Mouse (Mus musculus) brain, embryonic 18.5 days (tissue): ENCODE data around the gene Cox5b.
"Not testable (repeated sequence)": the region's sequence is repeated elsewhere in the genome, so short reads cannot be mapped to it uniquely, and the experiment has no call there.

ENCODE experiments used
- DNase-seq: peaks from one replicate; pipeline ENCODE4 v3.0.0-alpha.2; 2012; ENCODE audit warnings: low read depth, low spot score

The Cox5b gene

DNA sequence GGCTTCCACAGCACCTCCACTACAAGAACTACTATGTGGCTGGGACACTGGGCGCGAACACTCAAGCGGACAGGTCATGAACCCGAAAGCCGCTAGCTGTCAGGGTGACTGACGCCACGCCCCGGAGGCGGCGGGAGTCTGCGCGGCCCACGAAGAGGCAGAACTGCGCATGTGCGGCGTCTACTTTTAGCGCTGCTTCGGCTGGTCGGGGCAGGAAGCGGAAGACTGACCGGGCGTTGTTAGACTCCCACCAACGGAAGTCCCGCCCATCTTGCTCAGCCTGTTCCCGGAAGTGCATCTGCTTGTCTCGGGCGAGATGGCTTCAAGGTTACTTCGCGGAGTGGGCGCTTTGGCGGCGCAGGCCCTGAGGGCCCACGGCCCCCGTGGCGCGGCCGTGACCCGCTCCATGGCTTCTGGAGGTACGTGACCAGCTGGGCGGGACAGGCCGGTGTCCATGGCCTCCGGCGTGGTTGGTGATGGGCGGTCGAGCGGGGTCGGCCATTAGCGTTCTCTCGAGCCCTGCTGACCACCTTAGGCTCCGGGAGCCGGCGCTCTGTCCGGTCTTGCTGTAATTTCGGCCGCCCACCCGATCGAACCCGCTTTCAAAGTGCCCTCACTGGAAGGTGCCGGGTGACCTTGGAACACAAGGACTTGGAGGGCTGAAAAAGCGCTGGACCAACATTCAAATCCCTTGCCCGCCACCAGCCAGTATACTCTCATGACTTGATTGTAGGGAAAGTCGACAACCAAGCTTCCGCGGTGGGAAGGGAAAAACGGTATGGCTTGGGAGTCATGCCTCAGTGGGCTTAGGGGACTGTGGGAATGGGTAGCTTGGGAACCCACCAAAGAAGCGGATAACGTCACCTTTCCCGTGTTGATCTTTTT lies at the start of gene Cox5b:
TSS of gene Cox5b (plus strand) at position 179 of the 885 bp plus-strand sequence.
- peak; percentile 94 for DNase-seq

DNA sequence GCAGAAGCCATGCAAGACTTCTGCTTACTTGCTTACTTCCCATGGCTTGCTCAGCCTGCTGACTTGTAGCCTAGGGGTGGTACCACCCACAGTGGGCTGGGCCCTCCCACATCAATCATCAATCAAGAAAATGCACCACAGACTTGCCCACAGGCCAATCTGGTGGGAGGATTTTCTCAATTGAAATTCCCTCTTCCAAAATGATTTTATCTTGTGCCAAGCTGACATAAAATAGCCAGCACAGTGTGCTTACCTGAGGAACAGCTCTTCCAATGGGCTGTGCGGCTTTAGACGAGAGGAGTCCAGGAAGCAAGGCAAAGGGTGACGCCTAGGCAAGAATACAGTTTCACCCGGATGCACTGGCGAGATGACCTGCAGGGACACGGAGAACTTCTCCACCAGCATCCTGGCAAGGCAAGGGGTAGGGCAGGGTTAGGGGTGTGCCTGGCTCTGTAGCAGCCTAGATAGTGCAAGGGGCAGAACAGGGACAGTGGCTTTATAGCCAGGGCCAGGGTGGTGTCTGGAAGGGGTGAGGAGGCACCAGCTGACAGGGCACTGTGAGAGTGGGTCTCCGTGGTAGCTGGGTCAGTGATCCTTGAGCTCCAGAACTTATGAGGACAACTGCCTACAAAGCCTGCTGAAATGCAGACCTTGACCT lies 47.2 kb upstream of the Cox5b start:
- no peak for DNase-seq

DNA sequence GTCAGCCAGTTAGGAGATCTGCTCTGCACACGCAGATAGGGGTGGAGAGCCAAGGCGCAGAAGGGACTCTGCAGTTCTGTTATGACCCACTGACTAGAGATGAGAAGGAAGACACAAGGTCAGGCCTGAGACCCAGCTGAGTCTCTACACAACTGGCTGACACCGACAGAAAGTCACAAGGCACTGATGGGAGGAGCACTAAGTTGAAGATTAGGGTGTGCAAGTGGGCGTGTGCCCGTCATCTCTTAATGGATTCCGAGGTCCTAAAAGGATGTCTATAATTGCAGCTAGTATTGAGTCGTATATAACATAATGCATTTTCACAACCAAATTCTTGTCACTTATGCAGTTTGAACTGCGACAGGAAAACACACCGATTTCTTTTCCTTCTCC lies 46.6 kb upstream of the Cox5b start:
- DNase-seq: no peak

DNA sequence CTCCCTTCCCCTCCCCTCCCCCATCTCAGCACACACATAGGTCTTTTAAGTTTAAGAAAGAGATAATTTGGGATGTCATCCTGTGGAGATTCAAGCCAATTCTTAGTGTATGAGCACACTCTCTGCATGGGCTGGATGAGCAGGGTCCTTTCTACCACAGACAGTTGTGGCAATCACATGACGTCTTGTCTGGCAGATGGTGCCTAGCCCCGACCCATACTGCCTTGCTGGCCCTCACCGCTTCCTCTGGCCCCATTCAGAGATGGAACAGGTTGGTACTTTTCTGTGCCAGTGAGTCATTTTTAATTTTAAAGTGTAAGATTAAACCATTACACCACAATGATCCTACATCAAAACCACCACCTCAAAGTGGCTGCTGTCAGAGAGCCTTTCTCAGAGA lies 45.0 kb upstream of the Cox5b start:
- DNase-seq: no peak

DNA sequence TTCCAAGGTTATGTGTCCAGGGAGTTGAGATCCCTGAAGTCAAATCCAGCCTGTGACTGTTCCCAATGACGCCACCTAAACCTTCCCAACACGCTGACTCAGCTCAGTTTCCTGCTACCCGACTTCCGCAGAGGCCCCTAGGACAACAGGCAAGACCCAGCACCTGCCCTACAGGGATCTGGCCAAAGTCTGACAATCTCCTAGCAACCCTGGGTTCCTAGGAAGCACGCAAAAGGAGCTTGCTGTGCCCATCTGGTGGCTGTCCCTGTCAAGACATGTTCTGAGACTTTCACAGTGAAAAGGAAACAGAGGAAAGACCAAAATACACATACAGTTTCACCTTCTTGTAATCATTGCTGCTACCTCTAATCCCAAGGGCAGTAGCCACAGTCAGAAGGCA lies 43.6 kb upstream of the Cox5b start:
- no peak for DNase-seq

DNA sequence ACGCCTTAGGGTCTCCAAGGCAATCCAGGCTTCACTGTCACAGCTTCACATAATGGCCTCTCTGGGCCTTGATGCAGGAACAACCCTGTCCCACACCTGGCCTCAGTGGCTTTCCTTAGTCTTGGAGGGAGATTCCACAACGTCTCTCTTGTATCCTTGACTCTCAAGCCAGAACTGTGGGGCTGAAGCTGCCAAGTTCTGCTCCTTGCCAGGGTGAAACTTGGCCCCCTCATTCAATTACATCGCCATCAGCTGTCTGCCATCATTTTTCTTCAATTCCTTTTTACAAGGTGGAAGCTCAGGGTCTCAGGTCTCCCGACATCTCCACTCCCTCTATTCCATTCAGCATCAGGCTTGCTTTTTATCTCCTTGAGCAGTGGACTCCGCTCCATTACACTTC lies 36.2 kb upstream of the Cox5b start:
- DNase-seq: no peak

DNA sequence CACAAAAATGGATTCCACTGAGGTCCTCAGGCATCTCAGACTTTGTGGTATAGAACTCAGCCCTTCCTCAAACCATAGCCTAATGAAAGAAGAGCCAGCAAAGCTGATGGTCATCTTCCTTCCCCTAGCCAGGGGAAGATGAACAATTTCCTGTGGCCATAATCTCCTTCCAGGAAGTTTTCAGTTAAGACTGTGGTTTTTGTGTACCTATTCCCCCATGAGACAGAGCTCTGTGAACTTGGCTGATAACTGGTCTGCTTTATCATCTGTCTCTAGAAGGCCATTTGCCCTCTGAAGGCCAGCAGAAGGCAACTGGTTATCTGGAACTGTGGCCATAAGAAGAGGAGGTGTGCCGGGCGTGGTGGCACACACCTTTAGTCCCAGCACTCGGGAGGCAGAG lies 35.0 kb upstream of the Cox5b start:
- DNase-seq: no peak

DNA sequence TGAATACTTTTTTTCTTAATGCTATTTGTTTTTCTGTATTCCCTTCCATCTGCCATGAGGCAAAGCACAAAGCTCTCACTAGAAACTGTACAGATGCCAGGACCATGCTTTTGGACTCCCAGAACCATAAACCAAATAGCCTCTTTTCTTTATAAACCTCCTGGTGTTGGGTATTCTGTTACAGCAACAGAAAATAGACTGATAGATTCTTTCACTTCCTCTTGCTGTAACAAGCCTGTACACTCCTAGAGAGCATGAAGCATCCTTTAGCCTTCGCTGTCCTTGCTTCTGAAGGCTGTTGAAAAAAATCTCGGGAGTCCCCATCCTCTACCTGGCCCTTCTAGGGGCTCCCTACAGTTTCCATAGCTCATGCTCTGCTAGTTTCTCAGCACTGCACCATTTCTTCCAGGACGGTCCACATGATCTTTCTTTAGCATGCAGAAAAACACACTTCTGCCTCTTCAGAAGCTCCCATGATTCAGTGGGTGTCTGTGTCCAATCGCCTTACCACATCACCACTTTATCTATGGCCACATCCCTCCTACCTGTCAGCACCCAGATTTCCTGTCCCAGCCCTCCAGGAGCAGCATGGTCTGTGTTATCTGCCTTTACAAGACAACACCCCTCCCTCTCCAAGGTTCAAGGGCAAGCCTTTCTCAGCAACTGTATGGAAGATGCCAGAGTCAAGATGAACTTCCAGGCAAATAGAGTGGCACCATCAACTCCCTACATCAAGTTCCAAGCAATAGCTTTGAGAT lies 33.4 kb upstream of the Cox5b start:
- DNase-seq: no peak

DNA sequence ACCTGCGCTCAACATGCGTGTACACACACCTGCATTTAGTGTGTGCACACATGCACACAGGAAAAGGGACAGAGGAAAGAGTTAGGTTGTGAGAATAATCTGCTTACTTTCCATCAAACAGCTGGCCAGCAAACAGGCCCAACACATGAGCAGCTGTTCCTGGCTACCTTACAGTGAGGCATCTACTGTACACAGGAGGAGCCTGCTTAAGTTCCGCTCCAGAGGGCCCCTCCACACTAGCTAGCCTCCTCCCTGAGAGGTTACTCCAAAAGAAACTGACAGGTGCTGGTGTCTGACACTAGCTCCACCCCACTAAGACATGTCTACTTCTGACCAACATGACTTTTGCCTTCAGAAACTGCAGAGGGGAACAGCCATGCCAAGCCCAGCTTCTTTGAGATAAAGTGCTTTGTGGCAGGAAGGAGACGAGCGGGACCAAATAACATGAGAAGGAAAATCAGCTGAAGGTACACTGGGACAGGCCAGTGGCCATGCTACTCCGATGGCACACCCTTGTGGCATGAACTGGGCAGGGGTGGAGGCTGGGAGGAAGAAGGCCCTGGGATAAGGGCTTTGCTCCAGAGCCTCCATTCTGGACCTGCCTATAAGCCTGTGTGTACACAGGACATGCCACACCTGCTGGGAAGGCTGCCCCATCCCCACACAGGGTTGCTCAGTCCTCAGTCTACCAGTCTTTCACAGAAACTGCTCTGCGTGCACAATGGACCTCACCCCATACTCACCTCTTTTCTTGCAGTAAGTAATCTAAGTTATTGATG lies 32.4 kb upstream of the Cox5b start:
- DNase-seq: no peak

DNA sequence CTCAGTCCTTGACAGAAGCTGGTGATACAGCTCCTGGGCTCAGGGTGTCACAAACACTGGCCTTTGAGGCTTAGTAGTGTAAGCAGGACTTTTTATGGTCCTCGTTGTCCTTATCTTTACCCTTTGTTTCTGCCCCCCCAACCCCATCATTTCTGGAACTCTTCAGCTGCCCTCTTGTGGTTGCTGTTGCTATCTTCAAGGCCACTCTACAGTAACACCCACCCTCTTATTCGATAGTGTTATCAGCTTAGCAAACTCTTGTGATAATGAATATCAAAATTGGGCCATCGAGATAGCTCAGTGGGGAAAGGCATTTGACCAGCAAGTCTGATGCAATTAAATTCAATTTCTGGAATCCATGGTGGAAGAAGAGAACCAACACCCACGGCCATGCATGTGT lies 26.8 kb upstream of the Cox5b start:
- no peak for DNase-seq

DNA sequence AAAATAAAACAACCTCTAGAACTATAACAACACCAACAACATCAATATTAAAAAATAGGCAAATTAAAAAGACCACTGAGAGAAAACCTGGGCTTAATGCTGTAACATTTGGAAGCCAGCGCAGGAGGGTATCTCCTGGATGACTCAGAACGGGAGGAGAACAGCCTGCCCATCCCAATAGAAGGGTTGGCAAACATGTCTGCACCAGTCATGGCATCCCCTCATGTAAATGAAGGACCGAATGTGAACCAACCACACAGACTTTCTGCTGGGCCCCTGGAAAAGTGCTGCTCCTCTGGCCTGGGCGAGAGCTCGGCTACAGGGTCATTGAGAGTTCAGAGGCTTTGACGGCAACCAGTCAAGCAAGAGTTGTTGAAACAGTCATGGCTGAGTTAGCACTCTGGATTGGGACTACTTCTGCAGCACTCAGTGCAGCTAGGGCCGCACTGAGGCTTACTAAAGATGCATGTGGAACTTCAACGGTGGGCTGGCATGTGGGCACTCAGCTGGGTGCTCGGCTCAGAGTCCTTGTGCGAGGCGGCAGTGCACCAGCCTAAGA lies 26.0 kb upstream of the Cox5b start:
- no peak for DNase-seq

DNA sequence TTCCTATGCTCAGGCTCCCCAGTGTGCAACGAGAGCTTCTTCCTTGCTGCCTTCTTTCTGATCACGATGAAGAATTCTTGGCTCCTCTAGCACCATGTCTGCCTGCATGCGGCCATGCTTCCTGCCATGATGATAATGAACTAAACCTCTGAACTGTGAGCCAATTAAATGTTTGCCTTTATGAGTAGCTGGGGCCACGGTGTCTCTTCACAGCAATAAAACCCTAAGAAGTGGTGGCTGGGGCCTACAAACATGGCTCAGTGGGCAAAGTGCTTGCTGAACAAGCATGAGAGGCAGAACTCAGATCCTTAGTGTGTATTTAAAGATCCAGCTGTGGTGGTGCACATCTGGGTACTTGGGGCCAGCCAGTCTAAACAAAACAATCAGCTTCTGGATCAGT lies 25.3 kb upstream of the Cox5b start:
- no peak for DNase-seq

DNA sequence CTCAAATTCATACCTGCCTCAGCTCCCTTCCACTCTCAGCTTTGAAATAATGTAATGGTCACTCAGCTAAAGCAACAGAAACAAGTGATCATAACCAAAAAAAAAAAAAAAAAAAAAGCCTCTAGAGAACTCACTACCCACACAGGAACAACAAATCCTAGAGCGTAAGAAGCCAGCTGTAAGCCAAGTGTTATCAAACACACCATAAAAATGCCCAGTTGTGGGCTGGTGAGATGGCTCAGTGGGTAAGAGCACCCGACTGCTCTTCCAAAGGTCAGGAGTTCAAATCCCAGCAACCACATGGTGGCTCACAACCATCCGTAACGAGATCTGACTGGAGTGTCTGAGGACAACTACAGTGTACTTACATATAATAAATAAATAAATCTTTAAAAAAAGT lies 23.2 kb upstream of the Cox5b start:
- DNase-seq: not testable (repeated sequence)

DNA sequence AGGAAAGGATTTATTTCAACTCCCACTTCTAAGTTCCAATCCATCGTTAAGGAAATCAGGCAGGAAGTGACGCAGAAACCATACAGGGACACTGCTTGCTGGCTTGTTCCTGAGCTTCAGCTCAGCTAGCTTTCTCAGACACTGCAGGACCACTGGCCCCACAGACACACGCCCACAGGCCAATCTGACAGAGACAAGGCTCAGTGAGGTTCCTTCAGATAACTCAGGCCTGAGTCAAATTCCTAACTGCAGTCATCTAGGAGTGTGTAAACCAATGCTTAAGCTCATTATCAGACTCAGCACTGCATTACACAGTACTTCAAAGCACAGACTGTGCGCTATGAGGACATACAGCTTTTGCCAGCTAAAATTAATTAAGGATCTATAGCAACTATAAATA lies 21.0 kb upstream of the Cox5b start:
- DNase-seq: no peak

DNA sequence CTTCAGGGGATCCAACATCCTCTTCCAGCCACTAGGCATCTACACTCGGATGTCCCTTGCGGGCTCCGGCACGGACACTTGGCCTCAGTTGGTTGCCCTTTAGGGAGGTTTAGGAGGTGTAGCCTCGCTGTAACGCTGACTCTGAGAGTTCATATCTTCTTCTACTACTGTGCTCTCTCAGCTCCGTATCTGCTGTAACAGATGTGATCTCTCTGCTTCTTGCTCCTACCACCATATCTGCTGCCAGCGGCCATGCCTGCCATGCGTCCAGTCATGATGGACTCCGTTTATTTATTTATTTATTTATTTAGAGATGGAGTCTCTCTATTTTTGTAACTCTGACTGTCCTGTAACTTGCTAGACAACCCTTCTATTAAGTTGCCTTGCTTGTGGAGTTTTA lies 20.0 kb upstream of the Cox5b start:
- no peak for DNase-seq

DNA sequence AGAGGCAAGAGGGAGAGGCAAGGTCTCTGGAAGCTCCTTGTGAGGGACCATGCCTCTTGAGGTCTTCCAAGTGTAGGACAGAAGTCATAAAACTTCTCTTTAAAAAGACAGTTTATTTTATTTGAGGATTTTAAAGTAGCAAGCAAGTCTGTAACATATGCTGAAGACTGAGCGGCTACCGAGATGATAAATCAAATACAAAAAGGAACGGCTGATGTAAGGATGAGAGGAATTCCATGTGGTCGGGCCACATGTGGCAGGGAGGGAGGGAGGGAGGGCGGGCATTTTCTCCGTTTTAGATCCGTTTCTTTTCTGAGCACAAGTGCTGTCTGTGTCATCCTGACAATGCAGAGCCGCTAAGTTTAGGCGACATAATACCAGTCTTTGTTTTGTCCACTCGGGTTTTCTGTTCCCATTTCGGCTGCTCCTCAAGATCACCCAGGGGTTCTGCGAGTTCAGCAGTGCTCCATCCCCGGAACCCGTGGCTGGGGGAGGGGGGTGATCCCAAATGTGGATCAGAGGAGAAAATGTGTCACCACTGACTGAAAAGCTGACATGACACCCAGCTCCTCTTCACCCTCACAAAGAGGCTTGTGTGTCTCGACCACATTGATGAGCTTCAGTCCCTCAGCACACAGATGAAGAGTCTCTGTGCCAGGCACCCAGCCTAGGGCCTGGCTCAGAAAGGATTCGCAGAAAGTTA lies 18.4 kb upstream of the Cox5b start:
- no peak for DNase-seq

DNA sequence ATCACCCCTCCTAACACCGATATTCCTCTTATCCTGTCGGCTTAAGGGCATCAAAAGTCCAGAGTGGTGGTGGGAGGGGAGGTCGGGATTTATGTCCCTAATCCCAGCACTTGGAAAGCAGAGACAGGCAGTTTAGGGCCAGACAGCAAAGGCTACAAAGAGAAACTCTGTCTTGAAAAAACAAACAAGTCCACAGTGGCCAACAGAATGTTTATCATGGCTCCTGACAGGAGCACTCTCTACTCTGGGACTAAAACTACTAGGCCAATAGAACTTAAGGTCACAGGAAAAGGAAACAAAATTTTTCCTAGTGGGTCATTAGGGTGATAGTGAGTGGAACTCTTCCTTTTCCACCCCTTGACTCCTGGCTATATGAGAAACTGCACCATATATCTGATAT lies 16.3 kb upstream of the Cox5b start:
- no peak for DNase-seq

DNA sequence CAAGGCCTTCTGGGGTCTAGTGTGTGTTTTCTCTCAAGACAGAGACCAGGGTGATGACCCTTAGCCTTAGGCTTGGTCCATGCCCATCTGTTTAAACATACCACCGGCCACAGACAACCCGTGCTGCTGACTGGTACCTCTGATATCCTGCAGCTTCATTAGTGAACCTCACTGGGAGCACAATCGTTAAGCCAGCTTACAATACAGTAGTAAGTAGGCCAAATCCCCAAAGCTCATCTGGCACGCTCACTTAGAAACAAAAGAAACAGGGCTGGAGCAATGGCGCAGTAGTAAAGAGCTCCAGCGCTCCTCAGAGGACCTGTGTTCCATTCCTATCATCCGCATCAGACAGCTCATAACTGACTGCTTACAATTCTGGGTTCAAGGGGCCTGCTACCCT lies 10.4 kb upstream of the Cox5b start:
- no peak for DNase-seq

DNA sequence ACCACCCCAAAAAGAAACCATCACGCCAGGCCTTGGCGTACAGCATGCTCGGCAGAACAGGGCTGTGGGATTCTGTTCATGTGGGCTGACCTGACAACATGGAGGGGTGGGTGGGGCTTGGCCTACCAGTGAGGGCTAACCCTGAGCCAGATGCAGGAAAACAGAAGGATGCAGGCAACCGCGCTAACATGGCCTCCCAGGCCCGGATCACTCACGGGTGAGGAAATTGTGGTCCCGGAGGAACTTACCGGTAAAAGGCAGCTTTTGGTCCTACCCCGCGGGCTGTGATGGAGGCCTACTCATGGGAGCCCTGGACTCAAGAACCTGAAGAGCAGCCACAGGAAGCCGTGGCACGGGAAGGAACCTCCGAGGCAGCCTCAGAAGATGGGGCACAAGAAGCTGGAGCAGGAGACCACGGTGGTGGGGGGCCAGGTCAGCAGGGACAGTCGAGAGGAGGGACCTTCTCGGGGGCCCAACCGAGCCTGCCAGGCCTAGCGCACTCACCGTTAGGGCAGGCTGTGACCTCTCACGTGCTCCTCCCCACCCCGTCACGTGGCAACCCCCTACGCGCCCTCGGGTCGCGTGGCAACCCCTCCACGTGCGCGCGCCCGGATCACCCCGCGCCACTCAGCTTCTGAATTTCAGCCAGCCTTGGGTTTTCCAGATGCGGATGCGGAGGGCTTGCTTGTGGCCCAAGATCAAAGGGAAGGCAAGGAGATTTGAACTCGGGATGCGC lies 8.5 kb upstream of the Cox5b start, which contains the start of gene Fam178b:
TSS of gene Fam178b (minus strand) at position 564 of the 736 bp plus-strand sequence.
- no peak for DNase-seq
